Mouse (Mus musculus): ENCODE measurements around the gene Olfr1229. TPM values are rescaled to one million over a fixed set of nuclear protein-coding genes. Genes with fewer than 3 reads are reported as not detected.

The Olfr1229 gene
- polyA plus RNA-seq (2012; rRNA removed) = not detected in 2 replicates

DNA sequence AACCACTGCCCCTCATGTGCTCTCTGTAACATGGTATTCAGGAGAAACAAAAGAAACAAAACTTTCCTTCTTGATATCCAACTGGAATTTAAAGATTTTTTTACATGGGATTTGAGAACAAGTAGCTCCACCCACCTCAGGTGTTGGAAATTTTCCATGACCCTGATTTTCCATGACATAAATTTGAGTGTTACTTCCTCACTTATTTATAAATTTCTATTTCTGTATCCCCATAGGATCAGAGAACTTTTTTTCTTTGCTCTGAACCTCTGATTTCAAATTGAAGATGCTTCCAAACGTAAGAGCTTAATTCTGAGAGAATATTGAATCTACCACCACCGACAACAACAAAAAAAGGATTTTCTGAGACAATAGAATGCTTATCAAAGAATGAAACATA lies at the start of gene Olfr1229:
Olfr1229 (minus strand) TSS at position 101 of the 400 bp plus-strand sequence.
- Histone ChIP-seq H3K4me1 (ENCODE audit: control insufficient read depth, insufficient read depth, low read length) (no peaks in the 10 kb centered on the region), H3K4me3 (ENCODE audit: control insufficient read depth, low read depth, low read length) (no peak within 1 kb of the TSS), H3K36me3 (ENCODE audit: control insufficient read depth, insufficient read depth, low read length) (no peaks in the 10 kb centered on the region), H3K27ac (ENCODE audit: control insufficient read depth, insufficient read depth, low read depth, low read length) (no peak within 1 kb of the TSS), H3K27me3 (ENCODE audit: control insufficient read depth, insufficient read depth, low read length) (no peaks in the 10 kb centered on the region)
- TF ChIP-seq CTCF (IDR thresholded peaks at IDR 0.05; ENCODE audit: control insufficient read depth, insufficient read depth, insufficient replicate concordance, low read depth, low read length) (no peak), POLR2A (IDR thresholded peaks at IDR 0.05; ENCODE audit: control insufficient read depth, low read depth, low read length) (no peak)

DNA sequence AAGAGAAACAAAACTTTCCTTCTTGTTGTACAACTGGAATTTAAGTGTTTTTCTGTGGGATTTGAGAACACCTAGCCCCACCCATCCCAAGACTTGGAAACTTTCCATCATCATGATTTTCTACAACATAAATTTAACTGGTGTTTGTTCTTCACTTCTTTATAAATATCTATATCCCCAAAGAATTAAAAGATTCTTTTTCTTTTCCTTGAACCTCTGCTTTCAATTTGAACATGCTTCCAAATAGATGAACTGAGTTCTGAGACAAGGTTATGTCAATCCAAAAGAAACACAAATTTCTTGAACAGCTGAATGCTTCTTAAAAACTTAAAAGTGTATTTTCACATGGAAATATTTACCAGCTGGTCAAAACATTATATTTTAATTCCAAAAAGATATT lies 41.8 kb upstream of the Olfr1229 start, which contains the start of gene Olfr1232:
Olfr1232 (minus strand) TSS at position 101 of the 400 bp plus-strand sequence.
- TF ChIP-seq CTCF (IDR thresholded peaks at IDR 0.05; ENCODE audit: control insufficient read depth, insufficient read depth, insufficient replicate concordance, low read depth, low read length) = no peak
- TF ChIP-seq POLR2A (IDR thresholded peaks at IDR 0.05; ENCODE audit: control insufficient read depth, low read depth, low read length) = no peak
- Histone ChIP-seq H3K27me3 (ENCODE audit: control insufficient read depth, insufficient read depth, low read length) (no peaks in the 10 kb centered on the region), H3K4me1 (ENCODE audit: control insufficient read depth, insufficient read depth, low read length) (no peaks in the 10 kb centered on the region), H3K27ac (ENCODE audit: control insufficient read depth, insufficient read depth, low read depth, low read length) (no peak within 1 kb of the TSS), H3K36me3 (ENCODE audit: control insufficient read depth, insufficient read depth, low read length) (no peaks in the 10 kb centered on the region), H3K4me3 (ENCODE audit: control insufficient read depth, low read depth, low read length) (no peak within 1 kb of the TSS)

DNA sequence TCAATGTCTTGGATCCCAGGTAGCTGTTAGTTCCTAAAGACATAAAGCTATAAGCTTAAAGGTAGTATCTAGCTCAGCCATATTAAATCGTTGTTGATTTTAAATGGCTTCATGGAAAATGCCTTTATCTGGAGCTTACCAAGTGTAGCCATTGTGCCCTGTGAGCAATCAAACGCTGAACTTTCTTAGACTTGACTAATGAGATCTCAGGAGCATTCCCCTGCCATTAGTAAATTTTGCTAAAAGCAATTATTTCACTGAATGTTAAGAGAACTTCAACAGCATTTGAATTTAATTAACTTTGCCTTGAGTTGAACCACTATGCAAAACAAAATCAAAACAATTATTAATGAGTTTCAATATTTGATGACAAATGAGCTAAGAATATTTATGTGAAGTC lies 19.2 kb upstream of the Olfr1229 start, which contains the start of gene Olfr1231:
Olfr1231 (minus strand) TSS at position 101 of the 400 bp plus-strand sequence.
- TF ChIP-seq CTCF (IDR thresholded peaks at IDR 0.05; ENCODE audit: control insufficient read depth, insufficient read depth, insufficient replicate concordance, low read depth, low read length) (no peak), POLR2A (IDR thresholded peaks at IDR 0.05; ENCODE audit: control insufficient read depth, low read depth, low read length) (no peak)
- no peaks in the 10 kb centered on the region for H3K4me1 ChIP-seq (ENCODE audit: control insufficient read depth, insufficient read depth, low read length)

DNA sequence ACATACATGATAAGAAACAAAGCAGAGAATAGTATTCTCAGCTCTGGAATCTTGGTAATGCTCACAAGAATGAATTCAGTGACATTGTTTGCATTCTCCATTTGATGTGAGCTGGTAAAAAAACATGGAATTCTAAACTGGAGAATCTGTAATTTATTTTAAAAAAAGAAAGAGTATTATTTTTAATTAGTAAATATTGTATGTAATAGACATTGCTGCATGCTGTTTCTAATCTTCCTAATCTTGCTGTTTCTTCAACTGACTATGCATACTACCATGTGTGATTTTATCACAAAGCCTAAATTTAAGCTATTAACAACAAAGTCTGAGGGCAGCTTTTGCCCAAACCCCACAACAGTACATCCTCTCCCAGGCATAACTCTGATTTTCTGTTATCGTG lies 9.4 kb upstream of the Olfr1229 start, which contains the start of gene Olfr1230:
Olfr1230 (minus strand) TSS at position 101 of the 400 bp plus-strand sequence.
- TF ChIP-seq POLR2A (IDR thresholded peaks at IDR 0.05; ENCODE audit: control insufficient read depth, low read depth, low read length) (no peak), CTCF (IDR thresholded peaks at IDR 0.05; ENCODE audit: control insufficient read depth, insufficient read depth, insufficient replicate concordance, low read depth, low read length) (no peak)
- Histone ChIP-seq H3K27me3 (ENCODE audit: control insufficient read depth, insufficient read depth, low read length) (no peaks in the 10 kb centered on the region), H3K4me1 (ENCODE audit: control insufficient read depth, insufficient read depth, low read length) (no peaks in the 10 kb centered on the region), H3K36me3 (ENCODE audit: control insufficient read depth, insufficient read depth, low read length) (no peaks in the 10 kb centered on the region), H3K4me3 (ENCODE audit: control insufficient read depth, low read depth, low read length) (no peak within 1 kb of the TSS), H3K27ac (ENCODE audit: control insufficient read depth, insufficient read depth, low read depth, low read length) (no peak within 1 kb of the TSS)

More for the DNA sequence above, 19.2 kb upstream of the Olfr1229 start, which contains the start of gene Olfr1231:
- Histone ChIP-seq H3K27ac (ENCODE audit: control insufficient read depth, insufficient read depth, low read depth, low read length) (no peak within 1 kb of the TSS), H3K36me3 (ENCODE audit: control insufficient read depth, insufficient read depth, low read length) (no peaks in the 10 kb centered on the region), H3K27me3 (ENCODE audit: control insufficient read depth, insufficient read depth, low read length) (no peaks in the 10 kb centered on the region), H3K4me3 (ENCODE audit: control insufficient read depth, low read depth, low read length) (no peak within 1 kb of the TSS)

DNA sequence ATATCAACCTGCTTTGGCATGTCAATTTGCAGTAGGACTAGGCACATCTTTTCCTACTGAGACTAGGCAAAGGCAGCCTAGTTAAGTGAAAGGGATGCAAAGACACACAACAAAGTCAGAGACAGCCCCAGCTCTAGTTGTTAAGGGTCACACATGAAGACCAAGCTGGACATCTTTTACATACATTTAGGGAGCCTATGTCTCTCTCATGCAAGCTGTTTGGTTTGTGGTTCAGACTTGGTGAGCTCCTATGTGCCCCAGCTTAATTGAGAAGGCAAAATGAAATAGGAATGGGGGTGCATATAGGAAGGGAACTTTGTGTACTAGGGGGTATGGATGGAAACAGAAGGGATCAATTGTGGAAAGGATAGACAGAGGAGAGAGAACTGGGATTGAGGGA lies 33.9 kb downstream of the Olfr1229 start, which contains the start of gene Olfr1228:
Olfr1228 (minus strand) TSS at position 101 of the 400 bp plus-strand sequence.
- Histone ChIP-seq H3K36me3 (ENCODE audit: control insufficient read depth, insufficient read depth, low read length) (no peaks in the 10 kb centered on the region), H3K27me3 (ENCODE audit: control insufficient read depth, insufficient read depth, low read length) (no peaks in the 10 kb centered on the region), H3K27ac (ENCODE audit: control insufficient read depth, insufficient read depth, low read depth, low read length) (no peak within 1 kb of the TSS), H3K4me3 (ENCODE audit: control insufficient read depth, low read depth, low read length) (no peak within 1 kb of the TSS), H3K4me1 (ENCODE audit: control insufficient read depth, insufficient read depth, low read length) (no peaks in the 10 kb centered on the region)
- TF ChIP-seq CTCF (IDR thresholded peaks at IDR 0.05; ENCODE audit: control insufficient read depth, insufficient read depth, insufficient replicate concordance, low read depth, low read length) = no peak
- TF ChIP-seq POLR2A (IDR thresholded peaks at IDR 0.05; ENCODE audit: control insufficient read depth, low read depth, low read length) = no peak

Other genes with a start within 250 kb of the Olfr1229 start
- not detected in 2 replicates for gene Olfr1218, start 226.8 kb downstream of the Olfr1229 start, polyA plus RNA-seq (2012; rRNA removed)
- not detected in 2 replicates for gene Olfr1219, start 204.5 kb downstream of the Olfr1229 start, polyA plus RNA-seq (2012; rRNA removed)
- not detected in 2 replicates for gene Olfr1220, start 181.2 kb downstream of the Olfr1229 start, polyA plus RNA-seq (2012; rRNA removed)
- not detected in 2 replicates for gene Olfr1221, start 170.7 kb downstream of the Olfr1229 start, polyA plus RNA-seq (2012; rRNA removed)
- not detected in 2 replicates for gene Olfr1222, start 155.0 kb downstream of the Olfr1229 start, polyA plus RNA-seq (2012; rRNA removed)
- not detected in 2 replicates for gene Olfr1223, start 136.5 kb downstream of the Olfr1229 start, polyA plus RNA-seq (2012; rRNA removed)
- gene Olfr1224-ps1, start 123.9 kb downstream of the Olfr1229 start, polyA plus RNA-seq (2012; rRNA removed) = not detected in 2 replicates
- gene Olfr1225, start 113.3 kb downstream of the Olfr1229 start, polyA plus RNA-seq (2012; rRNA removed) = not detected in 2 replicates
- not detected in 2 replicates for gene Olfr1226, start 88.0 kb downstream of the Olfr1229 start, polyA plus RNA-seq (2012; rRNA removed)
- not detected in 2 replicates for gene Olfr1228, start 34.0 kb downstream of the Olfr1229 start, polyA plus RNA-seq (2012; rRNA removed)
- gene Olfr1230, start 9.3 kb upstream of the Olfr1229 start, polyA plus RNA-seq (2012; rRNA removed) = not detected in 2 replicates
- gene Olfr1231, start 19.1 kb upstream of the Olfr1229 start, polyA plus RNA-seq (2012; rRNA removed) = not detected in 2 replicates
- not detected in 2 replicates for gene Olfr1232, start 41.7 kb upstream of the Olfr1229 start, polyA plus RNA-seq (2012; rRNA removed)
- 0.14 TPM in 1 of 2 replicates, not detected in the other for gene Olfr1233, start 54.4 kb upstream of the Olfr1229 start, polyA plus RNA-seq (2012; rRNA removed)
- not detected in 2 replicates for gene Olfr1234, start 76.9 kb upstream of the Olfr1229 start, polyA plus RNA-seq (2012; rRNA removed)
- not detected in 2 replicates for gene Olfr1238, start 121.7 kb upstream of the Olfr1229 start, polyA plus RNA-seq (2012; rRNA removed)
- gene Olfr1239, start 132.4 kb upstream of the Olfr1229 start, polyA plus RNA-seq (2012; rRNA removed) = not detected in 2 replicates
- not detected in 2 replicates for gene Olfr1240, start 155.0 kb upstream of the Olfr1229 start, polyA plus RNA-seq (2012; rRNA removed)
- gene Olfr1241, start 199.1 kb upstream of the Olfr1229 start, polyA plus RNA-seq (2012; rRNA removed) = not detected in 2 replicates
- gene Olfr1242, start 210.3 kb upstream of the Olfr1229 start, polyA plus RNA-seq (2012; rRNA removed) = not detected in 2 replicates
- not detected in 2 replicates for gene Olfr1243, start 243.5 kb upstream of the Olfr1229 start, polyA plus RNA-seq (2012; rRNA removed)

Data from testis, adult 2 months (tissue).